Mouse (Mus musculus): ENCODE measurements around the gene Zbtb42.

Zbtb42 gene

GRCm38 (mm10) chr12:112693185-112694126 lies 14.8 kb downstream of the Zbtb42 start:
- peak; percentile 96 for DNase-seq

DNA sequence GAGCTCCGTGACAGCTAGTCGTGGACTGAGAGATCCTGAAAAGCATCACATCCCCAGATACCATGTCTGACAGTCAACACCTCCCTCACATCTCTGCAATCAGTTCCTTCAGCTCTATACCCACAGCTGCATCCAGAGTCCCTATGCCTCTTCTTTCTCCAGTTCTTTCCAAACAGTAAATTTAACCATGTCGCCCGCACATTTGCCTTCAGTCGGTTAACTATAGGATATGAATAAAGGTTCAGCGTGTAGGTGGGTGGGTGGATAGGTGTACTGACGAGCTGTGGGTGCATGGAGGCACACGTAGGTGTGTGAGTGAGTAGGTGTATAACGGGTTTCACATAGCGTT lies 15.5 kb downstream of the Zbtb42 start:
- peak in 1 of 2 experiments; percentile 14 for DNase-seq

DNA sequence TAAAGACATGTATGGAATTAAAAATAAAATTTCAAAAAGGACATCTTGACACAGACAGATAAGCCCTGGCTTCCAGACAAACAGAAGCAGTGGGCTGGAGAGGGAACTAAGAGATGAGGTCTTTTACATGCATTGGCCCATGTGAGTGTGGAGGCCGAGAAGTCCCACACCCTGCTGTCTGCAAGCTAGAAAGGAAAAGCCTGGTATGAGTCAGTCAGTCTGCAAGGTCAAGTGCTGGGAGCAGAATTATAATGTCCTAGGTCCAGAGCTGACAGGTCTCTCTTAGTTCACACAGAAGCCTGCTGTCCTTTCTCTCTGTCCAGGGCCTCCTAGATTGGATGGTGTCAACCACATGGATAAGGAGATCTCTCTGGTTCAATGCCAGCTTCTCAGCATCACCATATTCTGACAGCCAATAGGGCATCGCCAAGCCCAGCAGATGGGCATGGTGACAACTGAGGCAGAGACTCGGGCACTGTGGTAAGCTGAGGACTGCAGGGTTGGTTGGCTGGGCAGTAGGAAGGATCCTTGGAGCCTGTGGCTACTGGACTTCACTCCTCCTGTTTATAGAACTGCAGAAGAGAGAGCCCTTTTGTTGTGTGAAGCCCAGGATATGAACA lies 18.3 kb downstream of the Zbtb42 start:
- DNase-seq = no peak

DNA sequence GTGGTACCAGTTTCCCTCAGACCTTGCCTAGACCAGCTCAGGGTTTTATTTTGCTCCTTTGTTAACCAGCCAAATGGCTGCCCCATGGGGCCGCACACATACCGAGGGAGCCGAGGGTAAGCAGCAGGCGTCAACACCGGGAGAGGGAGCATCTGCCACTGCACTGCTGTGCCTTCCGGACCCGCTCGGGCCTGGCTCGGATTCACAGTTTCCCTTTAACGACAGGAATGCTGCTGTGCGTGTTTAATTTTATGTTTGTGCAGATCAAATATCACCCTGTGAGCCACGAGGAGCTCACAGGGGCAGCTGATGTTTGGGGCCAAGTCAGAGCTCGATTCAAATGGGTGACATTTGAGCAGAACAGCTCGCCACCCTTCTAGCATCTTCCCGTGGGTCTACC lies 21.9 kb downstream of the Zbtb42 start:
- DNase-seq = peak in 1 of 2 experiments; percentile 20

DNA sequence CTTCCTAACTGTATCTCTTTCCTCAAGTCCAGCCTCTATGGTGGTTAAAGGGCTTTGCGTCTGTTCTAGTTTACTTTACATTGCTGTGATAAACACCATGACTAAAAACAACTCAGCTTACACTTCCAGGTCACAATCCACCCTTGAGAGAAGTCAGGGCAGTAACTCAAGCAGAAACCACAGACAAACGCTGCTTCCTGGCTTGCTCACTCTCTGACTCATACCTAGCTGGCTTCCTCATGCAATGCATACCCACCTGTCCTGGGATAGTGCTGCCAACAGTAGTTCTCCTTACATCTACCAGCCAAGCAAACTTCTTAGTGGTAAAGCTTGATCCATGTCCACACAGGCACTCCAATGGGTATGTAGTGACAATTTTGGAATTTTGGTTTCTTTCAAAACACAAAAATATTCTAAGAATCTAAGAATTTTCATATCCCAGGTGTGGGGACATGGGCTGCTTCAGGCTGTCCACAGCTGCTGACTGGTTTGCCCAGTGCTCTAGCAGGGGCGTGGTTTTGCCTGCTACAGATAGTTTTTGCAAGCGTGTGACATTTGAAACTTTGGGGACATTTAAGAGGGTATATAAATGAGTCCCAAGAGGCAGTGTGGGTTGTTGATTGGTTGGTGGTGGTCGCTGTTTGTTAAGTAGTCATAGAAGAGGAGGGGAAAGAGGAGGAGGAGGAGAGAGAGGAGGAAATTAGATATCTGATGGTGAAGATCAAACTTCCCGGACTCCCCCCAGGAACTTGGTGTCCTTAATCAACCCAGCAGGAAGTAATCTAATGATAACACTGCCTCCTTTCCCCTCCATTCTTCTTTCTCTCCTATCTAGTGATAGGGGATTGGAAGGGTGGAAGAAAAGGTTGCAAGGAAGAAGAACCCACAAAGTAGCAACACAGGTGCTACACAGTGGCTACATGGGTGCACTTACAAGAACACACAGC lies 24.0 kb downstream of the Zbtb42 start:
- peak; percentile 43 to 50 for DNase-seq

DNA sequence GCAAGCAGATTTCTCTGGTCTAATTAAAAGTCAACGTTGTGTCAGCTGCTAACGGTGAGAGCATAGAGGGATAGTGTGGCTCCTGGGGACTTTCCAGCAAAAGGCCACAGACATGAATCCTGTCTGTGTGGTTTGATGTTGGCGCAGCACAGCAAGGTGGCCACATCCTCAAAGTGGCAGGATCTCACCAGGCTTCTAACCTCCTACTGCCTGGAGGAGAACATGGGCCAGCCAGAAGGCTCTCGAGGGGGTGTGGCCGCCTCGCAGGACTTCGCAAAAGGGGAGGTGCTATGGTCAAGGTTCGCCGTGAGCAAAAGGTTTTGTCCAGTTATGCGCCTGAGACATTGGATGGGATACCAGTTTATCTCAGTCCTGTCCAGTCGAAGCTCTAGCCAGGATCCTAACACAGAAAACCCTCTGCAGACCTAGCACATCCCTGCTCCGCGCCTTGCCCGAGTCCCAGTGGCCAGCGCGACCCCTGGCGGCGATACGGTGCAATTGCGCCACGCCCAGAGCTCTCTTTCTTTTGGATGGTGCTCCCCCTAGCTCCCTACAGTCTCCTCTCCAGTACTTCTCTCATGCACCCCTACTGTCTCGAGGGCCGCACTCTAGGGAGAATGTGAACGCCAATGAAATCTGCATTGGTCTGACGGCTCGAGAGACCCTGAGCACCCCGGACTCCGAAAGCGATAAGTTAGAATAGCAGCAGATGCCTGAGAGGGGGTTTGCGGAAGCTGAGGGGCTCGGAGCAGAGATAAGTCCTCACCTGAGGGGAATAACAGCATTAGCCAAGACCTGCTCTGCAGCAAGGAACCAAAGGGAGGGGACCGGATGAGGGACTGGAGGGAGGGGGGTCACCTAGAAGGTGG lies 28.3 kb downstream of the Zbtb42 start:
- DNase-seq = peak; percentile 91 to 92

GRCm38 (mm10) chr12:112707573-112707869 lies 28.9 kb downstream of the Zbtb42 start:
- no peak for DNase-seq

- DNase-seq = no peak
These were observed 35.4 kb downstream of the Zbtb42 start for GRCm38 (mm10) chr12:112713984-112714383.

DNA sequence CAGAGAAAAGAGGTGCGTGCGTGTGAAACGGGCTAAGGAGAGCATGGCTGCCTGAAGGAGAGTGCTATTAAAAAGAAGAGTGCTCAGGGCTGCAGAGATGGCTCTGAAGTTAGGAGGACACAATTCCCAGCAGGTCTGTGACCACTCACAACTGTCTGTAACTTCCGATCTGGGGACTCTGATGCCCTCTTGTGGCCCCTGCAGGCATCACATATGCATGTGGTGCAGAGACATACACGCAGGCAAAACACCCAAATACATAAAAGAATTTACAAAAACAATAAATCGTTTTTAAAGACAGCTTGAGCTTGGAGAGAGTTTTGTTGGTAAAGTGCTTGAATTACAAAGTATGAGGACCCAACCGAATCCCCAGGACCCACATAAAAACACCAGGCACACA lies 38.5 kb downstream of the Zbtb42 start:
- no peak for DNase-seq

GRCm38 (mm10) chr12:112718995-112719394 lies 40.4 kb downstream of the Zbtb42 start:
- no peak for DNase-seq

DNA sequence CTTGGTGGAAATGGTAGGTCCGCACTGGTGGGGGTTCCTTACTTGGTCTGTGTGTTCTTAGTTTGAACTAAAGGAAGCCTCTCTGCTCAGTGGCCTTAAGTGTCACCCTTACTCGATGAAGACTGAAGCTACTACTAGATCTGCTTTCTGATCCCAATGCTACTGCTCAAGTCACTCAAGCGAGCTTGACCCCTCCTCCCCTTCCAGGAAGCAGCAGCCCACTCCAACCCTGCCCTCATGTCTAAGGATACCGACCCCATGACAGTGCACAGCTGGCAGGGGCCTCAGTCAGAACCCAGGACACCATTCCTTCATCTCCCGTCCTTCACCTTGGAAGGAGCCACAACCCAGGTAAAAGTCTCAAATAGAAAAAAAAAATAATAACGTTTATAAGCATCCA lies 41.6 kb downstream of the Zbtb42 start, which contains the start of gene Cep170b:
Gene Cep170b (plus strand): TSS at position 240 of the 400 bp plus-strand sequence.
- no peak for DNase-seq

GRCm38 (mm10) chr12:112720890-112721423 lies 42.3 kb downstream of the Zbtb42 start:
- DNase-seq = no peak

DNA sequence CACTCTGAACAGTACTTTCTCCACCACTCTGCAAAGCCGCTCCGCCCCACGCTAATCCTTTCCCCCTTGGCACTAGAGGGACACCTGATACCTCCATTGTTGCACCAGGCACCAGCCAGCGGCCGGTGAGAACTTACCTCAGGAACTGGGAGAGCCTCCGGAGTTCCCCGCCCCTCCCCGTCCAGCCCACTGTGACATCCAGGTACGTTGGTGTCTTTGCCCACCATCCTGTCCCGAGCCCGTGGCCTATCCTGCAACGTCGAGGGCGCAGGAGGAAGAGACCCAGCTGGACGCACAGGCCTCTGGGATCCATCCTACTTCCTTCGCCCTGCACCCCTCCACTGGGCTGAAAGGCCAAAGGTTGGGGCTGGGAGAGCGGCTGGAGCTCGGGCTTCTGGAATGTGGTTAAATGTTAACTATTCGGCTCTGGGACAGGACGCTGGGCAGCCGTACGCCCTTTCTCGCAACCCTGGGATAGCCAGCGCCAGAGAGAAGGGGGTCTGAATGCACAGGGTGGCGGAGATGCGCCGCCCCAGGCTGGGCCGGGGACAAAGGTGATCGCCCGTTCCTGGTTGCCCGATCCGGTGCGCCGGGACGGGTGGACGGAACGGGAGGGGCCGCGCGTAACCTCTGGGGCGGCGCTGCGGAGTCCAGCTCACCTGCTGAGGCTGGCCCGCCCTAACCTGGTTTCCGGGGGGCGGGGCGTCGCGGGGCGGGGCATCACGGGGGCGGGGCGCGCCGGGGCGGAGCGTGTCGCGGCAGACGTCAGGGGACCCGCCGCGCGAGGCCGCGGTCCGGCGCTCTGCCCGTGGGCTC lies 43.0 kb downstream of the Zbtb42 start:
- peak; percentile 67 to 80 for DNase-seq

GRCm38 (mm10) chr12:112722240-112723027 lies 43.8 kb downstream of the Zbtb42 start:
- DNase-seq = peak; percentile 64 to 77

DNA sequence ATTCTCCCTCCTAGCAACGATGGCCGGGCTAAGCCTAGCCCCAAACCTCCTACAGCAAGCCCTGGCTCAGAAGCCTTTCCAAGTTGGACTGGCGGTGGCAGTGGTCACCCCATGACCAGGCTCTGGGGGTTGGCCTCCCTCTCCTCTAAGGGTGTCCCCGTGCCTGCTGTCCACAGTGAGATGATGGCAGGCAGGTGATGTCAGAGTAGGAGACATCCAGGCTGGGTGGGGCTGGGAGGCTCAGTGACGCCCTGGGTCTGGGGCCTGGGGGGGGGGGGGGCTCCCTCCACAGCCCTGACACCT lies 44.4 kb downstream of the Zbtb42 start:
- no peak for DNase-seq

- no peak for DNase-seq
These were observed 44.8 kb downstream of the Zbtb42 start for GRCm38 (mm10) chr12:112723445-112723844.

DNA sequence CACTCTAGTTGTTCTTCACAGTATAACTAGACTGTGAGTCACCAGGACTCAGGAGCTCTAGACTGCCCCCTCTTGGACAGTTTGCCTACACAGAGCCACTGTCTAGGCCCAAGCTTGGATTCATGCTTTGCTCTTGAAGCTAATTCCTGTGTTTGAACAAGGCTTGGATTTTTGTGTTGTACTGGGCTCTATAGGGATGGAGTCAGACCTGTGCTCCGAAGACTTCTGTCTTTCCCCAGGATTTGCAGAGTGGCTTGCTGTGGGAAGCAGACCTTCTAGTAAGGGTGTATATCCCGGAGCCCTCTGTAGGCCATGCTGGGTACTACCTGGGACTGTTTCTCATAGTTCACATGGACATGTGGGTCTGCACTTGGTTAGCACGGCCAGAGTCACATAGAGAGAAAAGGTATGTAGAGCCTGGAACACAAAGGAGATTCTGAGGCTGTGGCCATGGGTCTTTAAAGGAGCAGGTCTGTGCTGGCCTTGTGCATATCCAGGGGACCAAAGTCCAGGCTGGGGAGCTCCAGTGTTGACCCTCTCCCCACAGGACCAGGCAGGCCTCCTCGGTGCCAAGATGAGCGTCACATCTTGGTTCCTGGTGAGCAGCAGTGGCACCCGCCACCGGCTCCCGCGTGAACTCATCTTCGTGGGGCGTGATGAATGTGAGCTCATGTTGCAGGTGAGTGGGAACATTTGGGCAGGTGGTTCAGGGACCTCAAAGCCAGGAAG lies 45.6 kb downstream of the Zbtb42 start:
- peak; percentile 81 to 87 for DNase-seq

GRCm38 (mm10) chr12:112727801-112728200 lies 49.2 kb downstream of the Zbtb42 start:
- no peak for DNase-seq

GRCm38 (mm10) chr12:112730808-112731207 lies 52.2 kb downstream of the Zbtb42 start:
- no peak for DNase-seq
